Mouse (Mus musculus) E14TG2a.4 (cell line): ENCODE measurements around the gene Gm42372.

Experiments used
- CTCF ChIP-seq: conservative IDR thresholded peaks from 2 replicates; pipeline ENCODE4 v1.5.1; 2014; ENCODE audit warnings: low read length
- NANOG ChIP-seq: IDR thresholded peaks from 2 replicates; pipeline ENCODE4 v1.6.1; 2014; ENCODE audit warnings: borderline replicate concordance, low read length, mixed read lengths
- POU5F1 ChIP-seq: IDR thresholded peaks from 2 replicates; pipeline ENCODE4 v1.6.1; 2014; ENCODE audit warnings: low read length, borderline replicate concordance

DNA sequence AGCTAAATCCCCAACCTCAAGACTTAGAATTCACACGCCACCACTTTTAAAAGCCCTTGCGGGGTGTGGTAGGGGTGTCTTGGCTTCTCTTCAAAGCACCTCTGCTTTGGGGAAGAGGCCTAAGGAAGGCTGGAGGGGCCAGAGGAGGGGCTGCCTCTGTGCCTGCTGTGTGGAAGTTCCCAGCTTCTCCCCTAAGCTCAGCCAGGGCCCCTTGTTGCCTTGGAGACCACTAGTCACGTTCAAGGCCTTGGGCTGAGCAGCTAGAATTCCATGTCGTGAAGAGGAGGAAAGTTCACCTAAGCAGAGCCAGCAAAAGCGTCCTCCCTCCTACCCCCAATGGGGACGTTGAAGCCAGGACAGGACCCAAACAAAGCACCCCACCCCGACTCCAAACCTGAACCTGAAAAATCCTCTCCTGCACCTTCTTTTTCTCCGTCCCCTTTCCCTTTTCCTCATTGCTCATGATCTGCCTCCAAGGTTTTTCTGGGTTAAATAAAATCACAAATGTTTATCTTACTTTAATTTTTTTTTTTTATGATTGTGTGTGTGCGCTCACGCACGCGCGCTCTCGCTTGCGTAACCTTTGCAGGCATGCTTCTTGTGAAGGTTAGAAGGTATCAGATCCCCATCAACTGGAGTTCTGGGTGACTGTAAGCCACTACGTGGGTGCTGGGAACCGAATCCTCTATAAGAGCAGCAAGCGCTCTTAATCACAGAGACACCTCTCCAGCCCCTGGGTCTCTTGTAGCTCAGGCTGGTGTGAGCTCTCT is 9.0 kb downstream of the Gm42372 start:
- TF ChIP-seq CTCF (no peak), POU5F1 (no peak), NANOG (no peak)
